Mouse (Mus musculus) natural killer cell, adult 2 months (primary cell): Measurements from ENCODE around the gene Dbp.
"Not testable (repeated sequence)": the region's sequence is repeated elsewhere in the genome, so short reads cannot be mapped to it uniquely, and the experiment has no call there.

Experiments
- DNase-seq, 2 experiments: peaks; one replicate each; pipeline ENCODE4 v3.0.0; 2022; ENCODE audit warnings: low spot score in 2 of 2

Gene Dbp

GRCm38 (mm10) chr7:45704730-45705442 lies at the start of gene Dbp:
Gene Dbp, plus strand, starts transcription at chr7:45705088.
- peak; percentile 98 to 99 for DNase-seq

DNA sequence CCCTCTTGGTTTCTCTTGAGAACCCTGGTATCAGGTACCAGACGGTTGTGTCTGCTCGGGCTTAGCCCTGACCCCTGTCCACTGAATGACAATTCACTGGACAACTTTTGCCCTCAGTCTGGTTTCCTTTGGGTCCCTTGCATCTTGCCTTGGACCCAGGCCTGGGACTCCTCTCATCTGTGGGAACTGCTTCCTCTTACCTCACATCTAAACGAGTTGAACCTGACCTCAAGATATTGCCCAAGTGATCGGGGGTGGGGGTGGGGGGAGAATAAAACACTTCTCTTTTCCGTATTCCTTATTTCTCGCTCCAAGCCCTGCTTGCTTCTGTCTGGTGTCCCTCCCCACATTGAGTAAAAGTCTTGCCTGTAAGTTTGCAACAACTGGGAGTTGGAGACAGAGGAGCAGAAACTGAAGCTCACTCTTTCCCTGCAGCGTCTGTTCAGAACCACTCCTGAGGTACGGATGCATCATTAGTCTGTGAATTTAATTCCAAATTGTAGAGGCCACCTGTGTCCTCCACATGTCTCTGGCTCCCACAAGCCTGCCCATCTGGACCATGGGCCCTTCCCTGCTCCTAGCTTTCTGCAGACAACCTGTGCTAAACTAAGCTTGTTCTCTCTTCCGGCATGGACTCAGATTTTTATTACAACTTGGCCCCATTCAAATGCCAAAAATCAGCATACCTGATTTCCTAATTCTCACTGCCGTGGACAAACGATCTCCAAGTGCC lies 44.0 kb upstream of the Dbp start:
- no peak for DNase-seq

DNA sequence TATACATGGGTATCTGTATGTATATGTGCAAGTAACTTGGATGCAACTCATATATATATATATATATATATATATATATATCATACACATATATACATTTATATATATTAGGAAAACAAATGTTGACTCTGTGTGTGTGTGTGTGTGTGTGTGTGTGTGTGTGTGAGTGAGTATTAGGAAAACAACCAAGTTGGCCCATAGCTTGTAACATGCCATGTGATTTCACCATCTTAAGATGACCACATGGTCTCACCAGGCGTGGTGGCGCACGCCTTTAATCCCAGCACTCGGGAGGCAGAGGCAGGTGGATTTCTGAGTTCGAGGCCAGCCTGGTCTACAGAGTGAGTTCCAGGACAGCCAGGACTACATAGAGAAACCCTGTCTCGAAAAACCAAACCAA lies 43.2 kb upstream of the Dbp start:
- DNase-seq: not testable (repeated sequence)

DNA sequence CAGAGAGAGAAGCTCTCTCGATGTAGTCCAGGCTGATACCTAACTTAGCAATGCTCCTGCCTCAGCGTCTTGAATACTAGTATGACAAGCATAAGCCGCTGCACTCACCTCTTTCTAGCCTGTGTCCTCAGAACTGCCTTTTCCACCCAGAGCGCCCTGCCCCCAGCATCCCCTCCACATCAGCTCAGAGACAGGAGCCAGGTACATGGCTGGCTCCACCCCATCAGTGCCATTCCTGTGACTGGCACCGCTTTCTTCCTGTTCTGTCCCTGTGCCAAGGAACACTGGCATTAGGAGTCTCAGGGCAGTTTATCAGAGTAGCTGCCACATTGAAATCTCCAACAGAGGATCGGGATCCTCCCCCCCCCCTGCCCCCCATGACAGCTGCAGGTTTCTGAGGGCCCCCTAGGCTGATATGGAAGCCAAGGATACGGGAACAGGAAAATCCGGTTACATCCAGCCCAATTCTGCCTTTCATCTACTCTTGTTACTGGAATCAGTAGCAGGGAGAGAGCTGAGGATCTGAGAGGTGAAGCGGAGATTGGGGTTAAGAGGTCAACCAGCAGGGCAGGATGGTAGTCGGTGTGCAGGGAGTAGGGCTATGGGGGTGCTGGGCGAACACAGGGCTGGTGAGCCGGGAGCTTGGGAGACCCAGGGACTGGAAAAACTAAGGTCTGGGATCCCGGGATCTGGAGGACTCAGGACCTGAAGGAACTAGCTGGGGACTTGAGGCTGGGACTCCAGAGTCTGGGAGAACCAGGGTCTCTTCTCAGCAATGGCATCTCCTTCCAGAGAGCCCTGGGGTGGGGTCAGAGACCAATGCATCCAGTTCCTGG lies 39.4 kb upstream of the Dbp start:
- no peak for DNase-seq

- DNase-seq: no peak
Measured at GRCm38 (mm10) chr7:45666161-45666560, 38.7 kb upstream of the Dbp start, which contains the start of gene Fut2. Gene Fut2, minus strand, starts transcription at chr7:45666394.

GRCm38 (mm10) chr7:45667761-45668160 lies 37.1 kb upstream of the Dbp start:
- DNase-seq: no peak

GRCm38 (mm10) chr7:45668921-45669320 lies 36.0 kb upstream of the Dbp start:
- DNase-seq: no peak

DNA sequence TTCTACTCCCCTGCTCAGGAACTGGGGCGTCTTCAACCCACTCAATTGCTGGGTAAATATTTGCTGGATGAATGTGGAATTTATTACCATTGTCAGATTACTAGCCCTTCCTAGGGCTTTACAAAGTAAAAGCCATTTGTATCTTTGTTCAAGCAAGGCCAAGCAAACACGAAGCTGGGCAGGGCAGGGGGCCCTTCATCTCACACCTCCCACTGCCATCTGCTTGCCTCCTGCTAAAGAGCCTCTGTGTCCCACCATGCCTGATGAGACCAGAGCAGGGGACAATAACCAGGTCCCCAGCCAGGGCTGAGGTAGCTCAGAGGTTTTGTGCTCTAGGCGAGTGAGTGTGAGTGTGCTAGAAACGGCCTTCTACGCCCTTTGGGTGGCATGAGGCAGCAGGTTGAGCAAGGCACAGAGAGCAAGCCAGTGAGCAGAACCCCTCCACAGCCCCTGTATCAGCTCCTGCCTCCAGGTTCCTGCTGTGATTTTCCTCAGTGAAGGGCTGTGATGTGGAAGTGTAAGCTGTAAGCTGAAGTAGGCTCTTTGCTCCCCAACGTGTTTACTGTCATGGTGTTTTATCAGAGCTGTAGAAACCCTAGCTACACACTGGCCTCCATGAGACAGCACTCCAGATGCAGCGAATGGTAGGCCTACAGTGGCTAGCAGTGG lies 27.1 kb upstream of the Dbp start:
- no peak for DNase-seq

DNA sequence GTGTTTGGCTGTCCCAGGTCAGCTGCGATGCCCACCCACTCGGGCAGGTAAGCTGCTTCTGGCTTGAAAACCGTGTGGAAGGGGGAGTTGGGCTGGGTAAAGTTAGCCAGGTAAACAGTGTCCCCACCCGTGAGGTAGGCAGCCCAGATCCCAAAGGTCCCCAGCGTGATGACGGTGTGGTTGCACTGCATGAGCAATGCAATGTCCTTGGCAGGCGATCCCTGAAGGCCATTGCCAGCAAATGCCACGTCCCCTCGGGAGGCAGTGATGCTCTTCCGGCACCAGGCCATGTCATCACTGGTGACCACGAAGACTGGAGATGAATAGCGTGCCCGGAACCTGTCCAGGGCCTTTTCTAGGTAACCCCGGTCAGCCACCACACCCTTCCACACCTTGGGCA lies 26.4 kb upstream of the Dbp start:
- no peak for DNase-seq

- DNase-seq: no peak
Measured at GRCm38 (mm10) chr7:45679966-45680621, 24.8 kb upstream of the Dbp start.

DNA sequence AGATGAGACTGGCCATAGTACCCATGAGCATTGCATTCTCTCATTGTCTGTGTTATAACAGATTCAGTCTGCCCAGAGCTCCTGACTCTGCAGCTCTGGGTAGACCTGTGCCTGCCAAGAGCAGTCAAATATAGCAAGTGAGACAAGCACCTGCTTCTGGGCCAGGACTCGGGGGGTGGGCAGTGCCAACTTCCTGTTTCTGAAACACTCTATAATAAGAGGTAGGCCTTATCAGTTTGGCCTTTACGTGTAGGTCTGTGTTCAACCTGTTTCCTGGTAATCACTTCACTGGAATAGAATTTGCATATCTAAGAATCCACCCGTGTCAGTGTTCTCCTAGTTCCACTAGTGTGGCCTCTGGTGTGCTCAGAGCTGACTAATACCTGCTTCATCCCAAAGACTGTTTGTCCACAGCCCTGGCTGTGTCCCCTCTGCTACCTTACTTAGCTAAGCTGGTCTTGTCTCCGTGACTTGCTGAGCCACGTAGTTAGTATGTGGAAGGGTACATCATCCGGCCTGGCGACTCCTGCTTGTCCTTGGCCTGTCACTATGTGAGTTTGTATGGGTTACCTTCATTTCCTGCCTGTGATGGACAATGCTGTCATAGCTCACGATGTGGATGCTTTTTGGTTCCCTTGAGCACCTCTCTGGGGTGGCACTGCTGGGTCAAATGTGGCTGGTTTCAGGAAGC lies 23.7 kb upstream of the Dbp start:
- peak in 1 of 2 experiments; percentile 66 for DNase-seq

- peak; percentile 53 to 77 for DNase-seq
Measured at GRCm38 (mm10) chr7:45682144-45683126, 22.5 kb upstream of the Dbp start.

DNA sequence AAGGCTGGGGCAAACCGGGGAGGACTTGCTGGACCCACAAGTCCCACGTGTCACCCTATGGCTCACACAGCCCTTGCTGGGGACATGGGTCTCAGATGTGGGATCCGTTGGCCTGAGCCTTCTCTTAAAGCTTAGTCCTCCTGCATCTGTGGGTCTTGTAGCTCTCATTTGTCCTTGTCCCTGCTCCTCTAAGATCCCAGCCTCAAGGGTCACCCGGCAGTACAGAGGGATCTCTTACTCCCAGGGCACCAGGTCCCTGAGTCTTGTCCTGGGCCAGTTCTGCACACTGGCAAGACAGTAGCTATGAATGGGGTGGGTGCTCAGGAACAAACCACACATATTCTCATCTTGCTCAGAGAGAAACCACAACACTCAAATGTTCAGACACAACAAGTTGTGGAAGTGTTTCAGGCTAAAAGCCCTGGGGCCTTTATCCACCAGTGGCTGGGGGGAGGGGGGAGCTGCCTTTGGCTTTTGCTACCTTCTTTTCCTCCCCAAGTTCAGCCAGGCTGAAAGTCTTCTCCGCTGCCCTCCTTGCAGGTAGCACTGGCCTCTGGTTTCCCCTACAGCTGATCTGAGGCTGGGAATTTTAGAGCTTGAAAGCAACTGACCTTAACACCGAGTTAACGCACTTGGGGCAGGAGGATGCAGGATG lies 21.4 kb upstream of the Dbp start, which contains the start of gene Ntn5:
Gene Ntn5, plus strand, starts transcription at position 627 of the 655 bp plus-strand sequence.
- no peak for DNase-seq

DNA sequence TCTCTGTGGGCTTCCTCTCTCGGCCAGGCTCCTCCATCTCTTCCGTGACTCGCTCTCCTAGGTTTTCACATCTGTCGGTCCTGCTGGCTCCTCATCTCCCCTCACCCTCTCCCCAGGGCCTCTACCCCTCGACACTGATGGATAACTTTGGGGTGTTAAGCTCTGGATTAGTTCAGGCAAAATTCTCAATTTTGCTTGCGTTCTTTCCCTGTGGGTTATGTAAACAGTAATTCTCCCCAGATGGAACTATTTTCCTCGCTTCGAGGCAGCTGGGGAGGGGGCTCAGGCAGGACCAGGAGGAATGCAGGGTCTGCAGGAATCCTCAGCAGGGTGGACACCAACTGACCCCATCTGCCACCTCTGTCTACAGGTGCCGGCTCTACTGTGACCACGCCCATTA lies 19.1 kb upstream of the Dbp start:
- DNase-seq: no peak

GRCm38 (mm10) chr7:45686841-45687240 lies 18.0 kb upstream of the Dbp start:
- DNase-seq: no peak

- DNase-seq: no peak
Measured at GRCm38 (mm10) chr7:45689099-45689498, 15.8 kb upstream of the Dbp start.

DNA sequence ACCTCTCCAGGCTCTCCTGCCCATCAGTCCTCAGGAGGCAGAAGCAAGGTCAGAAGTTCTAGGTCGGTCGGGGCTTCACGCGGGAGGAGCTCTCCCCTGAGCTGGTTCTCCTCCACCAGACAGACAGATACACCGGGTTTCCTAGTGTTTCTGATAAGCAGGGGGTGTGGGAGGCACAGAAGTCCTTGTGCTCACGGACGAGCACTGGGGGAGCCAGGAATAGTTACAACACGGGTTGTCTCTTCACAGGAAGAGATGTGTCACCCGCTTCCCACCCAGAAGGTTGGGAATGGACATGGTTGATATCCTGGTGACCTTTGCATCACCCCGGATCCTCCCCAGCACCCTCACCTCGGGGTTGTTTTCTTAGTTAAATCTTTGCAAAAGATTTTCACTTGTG lies 15.1 kb upstream of the Dbp start:
- DNase-seq: no peak

DNA sequence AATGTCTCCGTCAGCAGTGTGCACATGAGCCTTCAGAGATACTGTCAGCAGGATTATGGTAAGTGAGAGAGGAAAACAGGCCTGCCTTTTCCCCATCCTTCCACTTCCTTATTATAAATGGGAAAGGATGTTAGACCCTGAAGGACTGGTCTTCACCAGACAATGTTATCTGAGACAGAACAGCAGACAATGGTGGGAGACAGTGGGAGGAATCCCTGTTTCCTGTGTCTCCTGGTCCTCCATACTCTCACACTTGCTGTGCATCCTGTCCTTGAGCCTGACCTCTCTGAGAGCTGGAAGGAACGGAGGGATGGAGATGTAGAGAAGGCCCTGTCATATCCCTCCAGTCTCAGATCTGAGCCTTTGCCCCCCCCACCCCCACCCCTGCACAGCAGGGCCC lies 12.5 kb upstream of the Dbp start:
- DNase-seq: no peak
